Mouse (Mus musculus): ENCODE measurements around the gene 6030452D12Rik.

GRCm38 (mm10) chr8:106451301-106452085 is 48.8 kb upstream of the 6030452D12Rik start:
- no peak for TF ChIP-seq CTCF (IDR thresholded peaks at IDR 0.05; ENCODE audit: control insufficient read depth, insufficient read depth, insufficient replicate concordance, low read depth, low read length)
- TF ChIP-seq POLR2A (IDR thresholded peaks at IDR 0.05; ENCODE audit: control insufficient read depth, low read depth, low read length), result no peak

All from testis, adult 2 months (tissue).